Mouse (Mus musculus) B cell, adult 2 months (primary cell): ENCODE measurements around the gene Spin1.
A peak's percentile ranks its signal among the peaks of the same experiment; 100 is the strongest.

Experiments
- DNase-seq, 2 experiments: peaks; one replicate each; pipeline ENCODE4 v3.0.0; 2022

Spin1 gene

GRCm38 (mm10) chr13:51137702-51138031, 37.0 kb downstream of the Spin1 start:
- no peak for DNase-seq

GRCm38 (mm10) chr13:51147106-51147505, 46.4 kb downstream of the Spin1 start:
- DNase-seq, result no peak

- no peak for DNase-seq
Observed at GRCm38 (mm10) chr13:51152966-51153669, 52.4 kb downstream of the Spin1 start.

- no peak for DNase-seq
Observed at GRCm38 (mm10) chr13:51153670-51154030, 53.0 kb downstream of the Spin1 start.

GRCm38 (mm10) chr13:51155178-51156013, 54.7 kb downstream of the Spin1 start:
- DNase-seq, result no peak

- no peak for DNase-seq
Observed at GRCm38 (mm10) chr13:51156014-51156386, 55.3 kb downstream of the Spin1 start.

- DNase-seq, result no peak
Observed at GRCm38 (mm10) chr13:51157291-51157690, 56.6 kb downstream of the Spin1 start.

GRCm38 (mm10) chr13:51161672-51162071, 61.0 kb downstream of the Spin1 start:
- peak; percentile 31 to 41 for DNase-seq

GRCm38 (mm10) chr13:51162246-51162645, 61.6 kb downstream of the Spin1 start:
- peak in 1 of 2 experiments; percentile 28 for DNase-seq

GRCm38 (mm10) chr13:51166711-51167110, 66.0 kb downstream of the Spin1 start:
- no peak for DNase-seq

GRCm38 (mm10) chr13:51170215-51170614, 69.5 kb downstream of the Spin1 start:
- no peak for DNase-seq

- peak; percentile 81 to 82 for DNase-seq
Observed at GRCm38 (mm10) chr13:51170691-51171680, 70.3 kb downstream of the Spin1 start, which contains the start of gene Nxnl2. Nxnl2 (plus strand) TSS chr13:51171022.

- DNase-seq, result no peak
Observed at GRCm38 (mm10) chr13:51172601-51173000, 71.9 kb downstream of the Spin1 start.

GRCm38 (mm10) chr13:51178932-51179331, 78.3 kb downstream of the Spin1 start:
- no peak for DNase-seq

- no peak for DNase-seq
Observed at GRCm38 (mm10) chr13:51179362-51179761, 78.7 kb downstream of the Spin1 start.

GRCm38 (mm10) chr13:51182236-51182635, 81.6 kb downstream of the Spin1 start:
- DNase-seq, result no peak

GRCm38 (mm10) chr13:51184896-51185295, 84.2 kb downstream of the Spin1 start:
- no peak for DNase-seq

- no peak for DNase-seq
Observed at GRCm38 (mm10) chr13:51190336-51190735, 89.7 kb downstream of the Spin1 start.

- DNase-seq, result no peak
Observed at GRCm38 (mm10) chr13:51191416-51192140, 90.9 kb downstream of the Spin1 start.

- DNase-seq, result no peak
Observed at GRCm38 (mm10) chr13:51193893-51194292, 93.2 kb downstream of the Spin1 start.

- DNase-seq, result no peak
Observed at GRCm38 (mm10) chr13:51197699-51198098, 97.0 kb downstream of the Spin1 start.

GRCm38 (mm10) chr13:51198186-51198585, 97.5 kb downstream of the Spin1 start:
- DNase-seq, result no peak
